In the genomic region with DNA sequence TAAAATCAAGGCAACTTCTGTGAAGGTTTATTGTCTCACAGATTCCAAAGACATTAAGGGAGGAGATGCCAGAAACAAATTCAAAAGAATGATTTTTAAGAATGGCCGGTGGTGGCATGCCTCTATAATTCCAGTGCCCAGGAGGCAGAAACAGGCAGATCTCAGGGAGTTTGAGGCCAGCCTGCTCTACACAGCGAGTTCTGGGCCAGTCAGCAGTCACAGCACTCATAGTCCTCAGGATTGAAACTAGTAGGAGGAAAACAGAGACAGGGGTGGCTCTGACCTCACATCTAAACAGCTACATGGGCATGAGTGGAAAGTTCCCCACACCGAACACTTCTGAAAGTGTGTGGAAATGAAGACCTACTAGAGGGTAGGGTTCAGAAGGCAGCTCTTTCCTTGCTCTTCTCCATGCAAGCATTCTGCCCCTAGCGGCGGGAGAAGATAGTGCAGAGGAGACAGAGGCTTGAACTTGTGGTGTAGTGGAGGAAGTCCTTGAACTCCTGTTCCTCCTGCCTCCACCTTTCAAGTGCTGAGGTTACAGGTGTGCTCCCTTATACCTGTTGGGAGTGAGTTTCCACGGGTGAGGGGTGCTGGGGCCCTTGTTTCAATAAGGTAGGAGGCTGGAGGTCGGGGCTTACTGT, we compare ENCODE assay signal across 8 mouse cellular contexts. TPM values are rescaled to one million over a fixed set of nuclear protein-coding genes. Genes with fewer than 3 reads are reported as not detected.
A peak's percentile ranks its signal among the peaks of the same experiment; 100 is the strongest.
DNase-seq lines count a peak whose midpoint lies in the region; ATAC-seq and TF ChIP-seq lines count a peak whose summit lies in the region.
"Had no signal": no experiment of that assay in that cellular context is flagged by ENCODE, and none has a peak within 500 bp of the region (broad histone marks: within the 10 kb centered on the region; RNA-seq: fewer than 3 reads in every experiment).

No protein-coding gene starts in this region.

- no peaks in the 10 kb centered on the region for H3K36me3 ChIP-seq in kidney, postnatal 0 days (ENCODE audit: insufficient read depth, low read length)
- no peaks in the 10 kb centered on the region for H3K36me3 ChIP-seq in kidney, embryonic 15.5 days
- no peaks in the 10 kb centered on the region for H3K36me3 ChIP-seq in ES-E14 (ENCODE audit: control insufficient read depth, insufficient read depth, low read length, poor library complexity, severe bottlenecking)

- peak; percentile 10 for DNase-seq in kidney, postnatal 0 days (ENCODE audit: low spot score)
- DNase-seq in ES-E14 (ENCODE audit: low read depth, low spot score), result peak; percentile 54
- DNase-seq in c-Kit-negative CD71-positive TER-119-positive erythroid progenitor cells, embryonic 14.5 days (ENCODE audit: low read depth, low spot score), result peak; percentile 29
- peak; percentile 64 for DNase-seq in lung, postnatal 36 days
- DNase-seq in thymus, postnatal 36 days, result peak; percentile 64 to 65
- DNase-seq in gastrocnemius, postnatal 10 days, result no peak

- no peak for ATAC-seq in kidney, postnatal 0 days (replicated peaks; ENCODE audit: low FRiP score, low read depth)
- no peak for ATAC-seq in kidney, embryonic 15.5 days (replicated peaks; ENCODE audit: low FRiP score)

- no peaks in the 10 kb centered on the region for H3K27me3 ChIP-seq in kidney, postnatal 0 days (ENCODE audit: insufficient read depth, low read length)
- H3K27me3 ChIP-seq in kidney, embryonic 15.5 days, result no peaks in the 10 kb centered on the region

- H3K9ac ChIP-seq in kidney, postnatal 0 days (ENCODE audit: low read depth, low read length), result no peak overlapping the region
- H3K9ac ChIP-seq in kidney, embryonic 15.5 days, result no peak overlapping the region
- H3K9ac ChIP-seq in ES-E14 (ENCODE audit: insufficient read depth, low read depth, low read length, poor library complexity, severe bottlenecking), result no peak overlapping the region

- no peak overlapping the region for H3K4me3 ChIP-seq in kidney, postnatal 0 days (replicated peaks; ENCODE audit: low read depth, low read length)
- H3K4me3 ChIP-seq in kidney, embryonic 15.5 days (replicated peaks), result no peak overlapping the region
- H3K4me3 ChIP-seq in ES-E14 (ENCODE audit: insufficient read depth in 1 of 2, low read depth in 1 of 2, low read length in 2 of 2, poor library complexity in 1 of 2, severe bottlenecking in 1 of 2), result no peak overlapping the region

- no peak overlapping the region for H3K4me2 ChIP-seq in kidney, postnatal 0 days (ENCODE audit: low read length)
- no peak overlapping the region for H3K4me2 ChIP-seq in kidney, embryonic 15.5 days

- no peaks in the 10 kb centered on the region for H3K4me1 ChIP-seq in kidney, postnatal 0 days (replicated peaks; ENCODE audit: insufficient read depth, low read length)
- no peaks in the 10 kb centered on the region for H3K4me1 ChIP-seq in kidney, embryonic 15.5 days
- no peaks in the 10 kb centered on the region for H3K4me1 ChIP-seq in ES-E14 (ENCODE audit: control insufficient read depth in 2 of 2, insufficient read depth in 2 of 2, low read length in 2 of 2, poor library complexity in 1 of 2)

- in situ Hi-C loops in ES-E14 (cut with MboI; ENCODE audit: low sequenced_read_pairs in 2 of 2, unreplicated experiment in 2 of 2), result no loop called here

- H3K9me3 ChIP-seq in kidney, postnatal 0 days (replicated peaks; ENCODE audit: low read length), result no peaks in the 10 kb centered on the region
- no peaks in the 10 kb centered on the region for H3K9me3 ChIP-seq in kidney, embryonic 15.5 days (replicated peaks)
- no peaks in the 10 kb centered on the region for H3K9me3 ChIP-seq in ES-E14 (ENCODE audit: control insufficient read depth, insufficient read depth, low read depth, low read length)

- peak; percentile 68 for TF ChIP-seq CTCF in kidney, postnatal 0 days (IDR thresholded peaks at IDR 0.05; ENCODE audit: low read depth)

- no peak overlapping the region for H3K27ac ChIP-seq in kidney, postnatal 0 days
- H3K27ac ChIP-seq in kidney, embryonic 15.5 days, result no peak overlapping the region
- no peak overlapping the region for H3K27ac ChIP-seq in ES-E14 (ENCODE audit: insufficient read depth, low read depth, low read length, poor library complexity, severe bottlenecking)

- WGBS in kidney, postnatal 0 days, result 59% methylated on average over 7 of the region's 7 CpGs
- 56% methylated on average over 7 of the region's 7 CpGs for WGBS in kidney, embryonic 15.5 days

TF ChIP-seq in ES-E14, 5 proteins besides CTCF, POLR2A, EP300 and RAD21:
- TF ChIP-seq MAFK (IDR thresholded peaks at IDR 0.05; ENCODE audit: insufficient read depth, low read depth, low read length) (no peak), ZC3H11A (IDR thresholded peaks at IDR 0.05; ENCODE audit: borderline replicate concordance, low read depth, low read length) (no peak)
TF ChIP-seq in ES-E14: peak in this region for 0.

RNA-seq across cellular contexts. Expression of a gene that starts 14.2 kb away (rescaled TPM):
- polyA plus RNA-seq in kidney, postnatal 0 days (2015; fragmentation: Nextera tagmentation; extraction: Ambion mirVana), result 0.14 TPM in 1 of 2 replicates, not detected in the other
- 0.16 and 0.17 TPM in 2 replicates for polyA plus RNA-seq in kidney, embryonic 15.5 days (2015; fragmentation: Nextera tagmentation; extraction: Ambion mirVana)
- total RNA-seq in ES-E14 (2012; rRNA removed), result 0.32 and 1.1 TPM in 2 replicates
- not detected for total RNA-seq in gastrocnemius, postnatal 10 days (2021)

RNA-seq across cellular contexts. Expression of a gene that starts 27.0 kb away (rescaled TPM):
- polyA plus RNA-seq in kidney, postnatal 0 days (2015; fragmentation: Nextera tagmentation; extraction: Ambion mirVana), result 395 and 525 TPM in 2 replicates
- polyA plus RNA-seq in kidney, embryonic 15.5 days (2015; fragmentation: Nextera tagmentation; extraction: Ambion mirVana), result 168 and 169 TPM in 2 replicates
- 488 and 912 TPM in 2 replicates for total RNA-seq in ES-E14 (2012; rRNA removed)
- 100 to 1,000 TPM in 1 of 2 experiments, 10 to 100 TPM in 1; 83.2 to 102 TPM for total RNA-seq in gastrocnemius, postnatal 10 days (2021)

RNA-seq across cellular contexts. Expression of a gene that starts 29.1 kb away (rescaled TPM):
- 65.2 and 69.2 TPM in 2 replicates for polyA plus RNA-seq in kidney, postnatal 0 days (2015; fragmentation: Nextera tagmentation; extraction: Ambion mirVana)
- 34.3 and 50.5 TPM in 2 replicates for polyA plus RNA-seq in kidney, embryonic 15.5 days (2015; fragmentation: Nextera tagmentation; extraction: Ambion mirVana)
- total RNA-seq in ES-E14 (2012; rRNA removed), result not detected in 2 replicates
- total RNA-seq in gastrocnemius, postnatal 10 days (2021), result 10 to 100 TPM in 1 of 2 experiments, under 1 TPM in 1; 0.94 to 42.3 TPM

RNA-seq across cellular contexts. Expression of a gene that starts 31.3 kb away (rescaled TPM):
- polyA plus RNA-seq in kidney, postnatal 0 days (2015; fragmentation: Nextera tagmentation; extraction: Ambion mirVana), result 0.77 and 1.4 TPM in 2 replicates
- 0.46 TPM in 1 of 2 replicates, not detected in the other for polyA plus RNA-seq in kidney, embryonic 15.5 days (2015; fragmentation: Nextera tagmentation; extraction: Ambion mirVana)
- total RNA-seq in ES-E14 (2012; rRNA removed), result not detected in 2 replicates
- not detected for total RNA-seq in gastrocnemius, postnatal 10 days (2021)
- polyA plus RNA-seq: gonadal fat pad, adult 2 months had no signal

RNA-seq across cellular contexts. Expression of a gene that starts 36.1 kb away (rescaled TPM):
- polyA plus RNA-seq in kidney, postnatal 0 days (2015; fragmentation: Nextera tagmentation; extraction: Ambion mirVana), result 11.5 and 18.3 TPM in 2 replicates
- polyA plus RNA-seq in kidney, embryonic 15.5 days (2015; fragmentation: Nextera tagmentation; extraction: Ambion mirVana), result 4.2 and 6.4 TPM in 2 replicates
- 2.0 and 6.9 TPM in 2 replicates for total RNA-seq in ES-E14 (2012; rRNA removed)
- 10 to 100 TPM in 1 of 2 experiments, 1 to 10 TPM in 1; 9.6 to 20.1 TPM for total RNA-seq in gastrocnemius, postnatal 10 days (2021)
